Mouse (Mus musculus) ovary, adult 18-20 months (tissue): ENCODE measurements around the gene Dmrtb1.

Source experiments
- DNase-seq: peaks from one replicate; pipeline ENCODE4 v3.0.0; 2022; ENCODE audit warnings: low spot score, mixed read lengths

Gene Dmrtb1

GRCm38 (mm10) chr4:107684130-107684529, at the start of gene Dmrtb1:
Dmrtb1 (minus strand) TSS chr4:107684230.
- DNase-seq: no peak

- no peak for DNase-seq
These were observed 49.6 kb upstream of the Dmrtb1 start for GRCm38 (mm10) chr4:107733603-107734002.

- DNase-seq: no peak
These were observed 48.6 kb upstream of the Dmrtb1 start for GRCm38 (mm10) chr4:107732624-107733023.

GRCm38 (mm10) chr4:107732182-107732581, 48.2 kb upstream of the Dmrtb1 start:
- no peak for DNase-seq

GRCm38 (mm10) chr4:107731088-107731465, 47.0 kb upstream of the Dmrtb1 start:
- DNase-seq: no peak

DNA sequence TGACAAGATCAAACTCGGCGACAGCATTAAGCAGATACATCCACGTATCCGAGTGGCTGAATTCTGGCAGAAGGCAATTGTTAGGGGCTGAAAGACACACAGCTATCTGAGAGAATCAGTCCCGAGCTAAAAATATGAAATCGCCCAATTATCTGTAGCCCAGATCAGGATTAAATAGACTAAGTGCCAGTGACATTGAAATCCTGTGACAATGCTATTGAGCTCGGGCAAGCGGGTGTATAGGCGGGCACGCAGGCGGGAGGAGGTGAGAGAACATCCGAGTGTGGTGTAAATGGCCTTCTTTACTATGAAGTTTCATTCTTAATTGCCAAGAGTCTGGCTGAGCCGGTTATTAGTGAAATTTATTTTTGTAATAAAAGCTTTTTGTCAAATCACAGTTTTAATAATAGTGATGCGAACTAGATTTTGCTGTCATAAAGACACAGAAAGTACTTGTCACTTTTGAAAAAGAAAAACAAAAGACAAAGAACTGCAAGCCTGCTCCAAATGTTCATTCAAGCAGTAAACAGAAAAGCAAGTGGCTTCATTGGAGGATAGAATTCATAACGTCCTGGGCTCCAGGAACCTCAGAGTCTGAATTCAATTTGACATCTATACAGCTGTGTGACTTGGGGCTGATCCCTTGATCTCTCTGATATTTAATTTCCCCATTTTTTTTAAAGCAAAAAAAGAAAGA, 46.5 kb upstream of the Dmrtb1 start:
- no peak for DNase-seq

- no peak for DNase-seq
These were observed 41.4 kb upstream of the Dmrtb1 start for GRCm38 (mm10) chr4:107725432-107725831.

DNA sequence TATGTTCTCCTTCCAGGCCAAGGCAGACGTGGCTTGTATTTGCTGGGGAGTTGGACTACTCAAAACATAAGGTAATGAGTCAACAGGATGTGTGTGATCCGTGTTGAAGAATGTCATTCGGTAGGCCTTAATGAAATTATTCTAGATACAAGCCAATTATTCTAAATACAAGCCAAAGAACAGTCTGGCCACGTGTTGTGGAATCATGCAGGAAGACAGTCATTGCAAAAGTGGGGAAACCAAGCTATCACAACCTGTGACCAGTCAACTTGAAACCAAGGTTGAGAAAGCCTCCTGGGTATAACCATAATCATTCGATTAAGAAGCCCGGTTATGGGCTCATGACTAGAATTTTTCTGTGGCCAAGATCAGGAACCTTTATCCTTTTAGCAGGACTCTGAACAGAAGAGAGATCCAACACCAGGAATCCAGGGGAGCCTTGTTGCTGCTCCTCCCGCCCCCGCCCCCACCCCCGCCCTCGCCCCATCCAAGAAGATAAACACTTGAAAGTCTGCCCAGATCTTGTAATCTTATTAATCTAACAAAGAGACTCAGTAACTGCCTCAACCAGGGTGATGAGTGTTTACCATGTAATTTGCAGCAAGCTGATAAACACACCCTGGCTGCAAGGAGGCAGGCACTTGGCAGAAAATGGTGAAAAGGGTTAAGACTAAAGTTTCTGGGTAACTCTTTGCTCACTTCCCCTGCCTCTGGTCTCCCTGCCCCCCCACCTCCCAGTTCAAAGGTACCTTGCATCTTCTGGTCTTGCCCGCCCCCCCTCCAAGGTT, 36.2 kb upstream of the Dmrtb1 start:
- no peak for DNase-seq

GRCm38 (mm10) chr4:107719161-107719560, 35.1 kb upstream of the Dmrtb1 start:
- DNase-seq: no peak

DNA sequence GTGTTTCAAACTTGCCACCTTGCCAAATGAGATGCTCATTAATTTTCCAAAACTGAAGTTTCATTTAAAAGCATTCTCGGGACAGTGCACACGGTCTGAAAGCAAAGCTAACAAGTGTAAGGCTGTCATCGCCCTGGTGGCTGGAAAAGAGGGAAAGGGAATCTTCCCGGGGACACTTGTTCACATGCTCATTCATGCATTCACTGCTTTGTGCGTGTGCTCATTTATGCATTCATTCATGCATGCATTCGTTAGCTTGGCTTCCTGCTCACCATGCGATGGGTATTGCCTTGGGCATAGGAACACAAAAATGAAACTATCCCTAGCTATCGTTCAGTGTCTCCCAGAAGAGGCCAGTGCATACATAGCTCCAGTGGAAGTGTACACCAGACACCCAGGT, 34.7 kb upstream of the Dmrtb1 start:
- DNase-seq: no peak

DNA sequence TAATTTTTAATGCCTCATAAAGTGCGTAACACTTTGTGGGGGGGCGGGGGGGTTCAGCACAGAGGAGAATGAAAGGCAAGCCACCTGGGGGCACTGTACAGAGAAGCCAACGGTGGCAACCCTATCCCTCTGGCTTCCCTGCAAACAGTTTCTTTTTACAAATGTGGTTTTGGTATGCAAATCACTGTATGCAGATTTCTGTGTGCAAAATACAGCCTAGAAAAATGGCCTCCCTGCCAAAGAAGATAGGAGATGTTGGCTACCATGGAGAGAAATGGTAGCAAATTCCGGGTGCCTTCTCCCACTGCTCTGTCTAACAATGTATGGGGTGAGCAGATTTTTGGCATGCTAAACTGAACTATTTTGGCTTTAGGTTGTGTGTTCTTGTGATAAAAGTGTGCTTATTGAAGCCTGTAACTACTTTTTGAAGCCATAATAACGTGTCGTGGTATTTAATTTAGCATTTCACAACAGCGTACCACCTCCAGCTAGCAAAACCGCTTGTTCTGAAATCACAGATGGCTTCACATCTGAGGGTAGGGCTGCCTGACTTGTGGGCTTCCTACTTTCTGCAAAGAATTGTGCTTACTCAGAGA, 33.8 kb upstream of the Dmrtb1 start:
- no peak for DNase-seq

GRCm38 (mm10) chr4:107716754-107717299, 32.8 kb upstream of the Dmrtb1 start:
- DNase-seq: no peak

GRCm38 (mm10) chr4:107706884-107707283, 22.9 kb upstream of the Dmrtb1 start:
- no peak for DNase-seq

DNA sequence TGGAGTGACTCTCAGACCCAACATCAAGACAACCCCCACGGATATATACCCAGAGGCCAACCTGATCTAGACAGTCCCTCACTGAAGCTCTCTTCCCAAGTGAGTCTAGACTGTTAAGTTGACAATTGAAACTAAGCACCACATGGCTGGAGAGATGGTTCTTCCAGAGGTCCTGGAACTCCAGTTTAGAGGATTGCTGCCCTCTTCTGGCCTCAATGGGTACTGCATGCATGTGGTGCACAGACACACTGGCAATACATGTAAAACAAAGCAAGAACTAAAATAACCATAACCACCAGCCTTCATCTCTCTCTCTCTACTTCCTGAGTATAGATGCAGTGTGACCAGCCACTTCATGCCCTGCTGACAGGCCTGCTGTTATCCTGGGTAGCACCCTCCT, 20.2 kb upstream of the Dmrtb1 start:
- no peak for DNase-seq

- no peak for DNase-seq
These were observed 17.6 kb upstream of the Dmrtb1 start for GRCm38 (mm10) chr4:107701679-107702078.

DNA sequence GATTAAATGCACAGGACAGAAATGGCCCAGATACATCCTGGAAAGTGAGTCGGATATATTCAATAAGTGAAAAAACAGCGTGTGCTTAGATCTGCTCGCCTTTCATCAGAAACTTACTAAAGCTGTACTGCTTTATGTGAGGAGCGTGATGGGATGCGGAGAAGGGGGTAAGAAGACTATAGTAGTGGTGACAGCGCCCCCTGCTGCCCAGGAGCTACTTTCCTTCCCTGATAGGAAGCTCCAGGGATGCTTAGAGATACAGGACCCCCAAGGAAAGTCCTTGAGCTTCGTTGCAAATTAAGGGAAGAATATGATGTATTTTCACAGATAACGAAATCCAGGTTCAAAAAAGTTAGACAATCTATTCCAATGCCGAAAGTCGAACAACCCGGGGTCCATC, 17.1 kb upstream of the Dmrtb1 start:
- no peak for DNase-seq

DNA sequence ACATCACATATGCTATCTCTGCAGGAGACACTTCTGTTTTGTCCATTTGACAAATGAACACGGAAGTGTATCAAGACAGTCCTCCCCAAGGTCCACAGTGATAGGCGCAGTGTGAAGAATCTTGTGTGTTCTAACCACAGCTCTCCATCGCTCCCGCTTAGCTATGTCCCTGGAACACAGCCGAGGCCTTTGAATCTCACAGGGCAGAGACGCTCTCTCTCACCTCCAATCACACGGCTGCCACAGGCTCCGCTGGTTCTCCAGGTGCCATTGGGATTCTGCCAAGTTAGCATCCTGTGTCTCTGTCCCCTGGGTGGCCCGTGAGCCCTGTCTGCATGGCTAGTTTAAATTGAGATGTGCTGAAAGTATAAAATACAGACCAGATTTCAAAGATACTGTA, 15.2 kb upstream of the Dmrtb1 start:
- DNase-seq: no peak

- DNase-seq: no peak
These were observed 9.8 kb upstream of the Dmrtb1 start for GRCm38 (mm10) chr4:107693816-107694215.

DNA sequence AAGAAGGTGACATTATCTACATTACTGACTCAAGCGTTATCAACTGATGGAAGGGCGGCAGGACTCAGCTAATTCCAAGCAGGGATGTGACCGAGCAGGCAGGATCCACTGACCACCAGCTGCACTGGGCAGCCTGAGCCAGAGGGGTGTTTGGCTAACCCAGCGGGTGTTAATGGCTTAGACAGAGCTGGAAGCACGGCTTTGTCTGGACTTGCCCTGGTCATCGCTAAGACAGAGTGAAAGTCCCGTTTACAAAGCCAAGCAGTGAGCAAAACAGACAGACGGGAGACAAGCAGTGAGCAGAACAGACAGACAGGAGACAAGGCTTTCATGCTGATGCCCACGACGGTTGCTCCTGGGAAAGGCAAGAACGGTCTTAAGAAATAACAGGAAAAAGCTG, 4.2 kb upstream of the Dmrtb1 start:
- DNase-seq: no peak

DNA sequence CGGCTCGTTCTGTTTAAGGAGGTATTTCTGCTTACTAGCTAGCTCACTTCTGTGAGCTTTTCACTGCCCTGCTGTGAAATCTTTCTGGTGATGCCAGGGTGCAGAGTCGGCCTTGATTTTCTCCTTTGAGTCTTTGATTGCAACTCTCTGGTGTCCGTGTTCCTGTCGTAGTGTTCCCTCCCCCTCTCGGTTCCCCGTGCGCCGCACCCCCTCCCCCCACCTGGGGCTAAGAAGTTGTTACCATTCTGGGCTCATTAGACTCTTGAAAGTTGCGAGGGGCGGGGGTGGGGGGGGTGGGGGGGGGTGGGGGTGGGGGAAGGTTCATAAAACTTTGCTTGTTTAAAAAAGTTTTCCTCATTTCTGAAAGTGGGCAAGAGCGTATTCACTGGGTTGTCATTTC, 3.1 kb upstream of the Dmrtb1 start:
- DNase-seq: no peak

GRCm38 (mm10) chr4:107683006-107683756, 849 bp downstream of the Dmrtb1 start:
- no peak for DNase-seq
